Mouse (Mus musculus): Measurements from ENCODE around the gene Anxa9. TPM values are rescaled to one million over a fixed set of nuclear protein-coding genes. Genes with fewer than 3 reads are reported as not detected.

Anxa9 gene
- polyA plus RNA-seq, 1 experiment from 2014 or later, result 1.1 TPM

DNA sequence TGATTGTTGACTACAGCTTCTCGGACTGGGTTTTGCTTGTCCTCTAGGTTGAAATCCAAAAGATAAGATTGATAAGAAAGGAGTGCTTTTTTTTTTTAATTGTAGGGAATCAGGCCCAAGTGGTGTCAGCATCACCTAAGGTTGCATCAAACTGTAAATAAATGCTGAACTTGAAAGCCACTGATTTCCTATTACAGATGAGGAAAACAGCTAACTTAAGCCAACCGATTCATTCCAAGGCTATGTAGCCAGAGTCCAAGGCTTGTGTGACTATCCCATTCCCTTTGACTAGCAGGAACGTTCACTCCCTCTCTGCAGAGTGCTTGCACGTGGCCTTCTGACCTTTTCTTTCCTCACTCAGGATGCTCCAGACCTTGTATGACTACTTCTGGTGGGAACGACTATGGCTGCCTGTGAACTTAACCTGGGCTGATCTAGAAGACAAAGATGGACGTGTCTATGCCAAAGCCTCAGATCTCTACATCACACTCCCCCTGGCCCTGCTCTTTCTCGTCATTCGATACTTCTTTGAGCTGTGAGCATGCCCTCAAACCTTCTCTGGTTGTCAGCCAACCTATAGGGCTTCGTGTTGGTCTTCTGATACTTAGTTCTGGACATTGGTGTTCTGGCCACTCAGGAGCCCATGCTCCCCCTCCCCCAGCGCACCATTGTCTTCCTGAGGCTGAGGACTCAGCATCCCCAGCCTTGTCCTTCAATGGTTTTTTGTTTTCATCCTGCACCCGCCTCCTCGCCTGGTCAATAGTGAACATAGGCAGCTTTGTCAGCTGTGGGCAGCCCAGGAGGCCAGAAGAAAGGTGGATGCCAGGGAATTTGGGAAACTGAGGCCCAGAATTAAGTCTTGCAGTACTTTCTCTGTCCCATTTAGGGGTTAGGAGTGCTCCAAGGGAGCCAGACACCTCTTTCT lies 13.0 kb upstream of the Anxa9 start:
- Histone ChIP-seq H3K4me1 (peaks cover 32% of the 10 kb centered on the region), H3K4me2 (replicated peaks) (no peak overlapping the region), H3K36me3 (peaks cover 52% of the 10 kb centered on the region), H3K9ac (no peak overlapping the region), H3K9me3 (replicated peaks) (no peaks in the 10 kb centered on the region), H3K27me3 (no peaks in the 10 kb centered on the region), H3K4me3 (no peak overlapping the region), H3K27ac (no peak overlapping the region)
- ATAC-seq (ENCODE audit: low FRiP score), result no peak
- 59% methylated on average over 12 of the region's 12 CpGs for WGBS

DNA sequence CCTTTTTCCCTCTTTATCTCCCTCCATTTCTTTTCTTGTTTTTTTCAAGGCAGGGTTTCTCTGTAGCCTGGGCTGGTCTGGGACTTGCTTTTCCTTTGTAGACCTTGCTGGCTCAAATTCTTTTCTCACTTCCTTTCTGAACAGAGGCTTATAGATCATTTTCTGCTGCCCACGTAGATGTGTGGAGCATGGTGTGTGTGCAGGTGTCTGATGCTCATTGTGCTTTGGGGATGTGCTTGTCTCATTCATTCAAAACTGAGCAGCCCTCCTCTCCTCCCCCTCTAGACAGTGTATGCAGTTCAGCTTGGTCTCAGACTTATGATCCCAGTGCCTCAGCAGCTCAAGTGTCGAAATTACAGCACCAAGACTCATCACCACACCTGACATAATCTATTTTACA lies 12.1 kb upstream of the Anxa9 start:
- WGBS, result 80% methylated on average over 2 of the region's 2 CpGs
- ATAC-seq (ENCODE audit: low FRiP score), result no peak
- Histone ChIP-seq H3K4me2 (replicated peaks) (no peak overlapping the region), H3K9me3 (replicated peaks) (no peaks in the 10 kb centered on the region), H3K36me3 (peaks cover 43% of the 10 kb centered on the region), H3K27me3 (no peaks in the 10 kb centered on the region), H3K9ac (no peak overlapping the region), H3K4me3 (no peak overlapping the region), H3K4me1 (peaks cover 32% of the 10 kb centered on the region), H3K27ac (no peak overlapping the region)

DNA sequence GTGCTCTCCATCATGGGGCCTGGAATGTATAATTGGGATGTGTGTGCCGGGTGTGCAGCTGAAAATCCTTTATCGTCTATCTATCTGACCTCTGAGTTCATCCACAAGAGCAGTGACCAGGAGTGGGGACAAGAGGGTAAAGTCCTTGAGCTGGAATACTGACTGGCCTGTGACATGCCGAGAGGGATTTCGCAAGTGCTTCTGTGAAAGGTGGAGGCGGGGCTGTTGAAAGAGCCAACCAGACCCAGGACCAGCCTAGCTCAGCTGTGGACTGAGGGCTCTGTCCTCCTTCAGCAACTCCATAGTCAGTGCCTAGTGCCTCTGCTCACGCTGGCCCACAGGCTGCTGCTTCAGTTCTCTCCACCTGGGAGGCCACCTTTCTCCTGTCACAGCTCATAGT lies 11.6 kb upstream of the Anxa9 start:
- Histone ChIP-seq H3K9me3 (replicated peaks) (no peaks in the 10 kb centered on the region), H3K4me3 (no peak overlapping the region), H3K27me3 (no peaks in the 10 kb centered on the region), H3K27ac (no peak overlapping the region), H3K36me3 (peaks cover 38% of the 10 kb centered on the region), H3K4me2 (replicated peaks) (no peak overlapping the region), H3K9ac (0 out of 2 replicates have a peak overlapping the region, but pooled peaks have one; percentile 33), H3K4me1 (peaks cover 35% of the 10 kb centered on the region)
- ATAC-seq (ENCODE audit: low FRiP score), result no peak
- WGBS, result 52% methylated on average over 6 of the region's 6 CpGs

DNA sequence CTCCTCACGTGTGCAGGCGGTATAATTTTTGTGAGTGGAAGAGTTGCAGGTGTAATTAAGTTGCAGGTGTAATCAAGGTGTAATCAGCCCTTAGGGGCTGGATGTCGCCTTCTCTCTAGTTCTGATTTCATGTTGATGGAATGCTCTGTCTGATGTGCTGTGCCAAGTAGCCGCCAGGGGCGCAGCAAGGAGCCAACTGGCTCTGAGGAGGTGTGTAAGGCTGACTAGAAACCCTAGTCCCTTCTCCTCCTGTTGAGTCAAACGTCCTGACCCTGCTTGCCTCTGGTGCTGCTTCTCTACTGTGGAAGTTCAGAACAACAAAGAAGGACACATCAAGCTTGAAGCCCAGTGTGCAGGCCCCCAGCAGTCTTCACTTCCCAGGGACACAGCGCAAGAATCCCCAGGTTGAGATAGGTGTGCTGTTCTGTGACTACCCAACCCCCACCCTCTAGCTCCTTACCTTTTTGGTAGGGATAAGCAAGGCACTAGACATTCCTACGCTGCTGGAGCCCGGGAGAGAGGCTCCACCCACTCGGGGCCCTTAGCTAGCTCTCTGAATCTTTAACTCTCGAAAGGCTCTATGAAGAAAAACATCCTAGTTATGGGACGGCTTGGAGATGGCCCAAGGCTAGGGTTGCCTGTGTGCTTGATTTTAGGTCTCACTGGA lies 10.6 kb upstream of the Anxa9 start:
- Histone ChIP-seq H3K9me3 (replicated peaks) (no peaks in the 10 kb centered on the region), H3K4me1 (peaks cover 36% of the 10 kb centered on the region), H3K27me3 (no peaks in the 10 kb centered on the region), H3K27ac (no peak overlapping the region), H3K36me3 (peaks cover 28% of the 10 kb centered on the region), H3K4me3 (no peak overlapping the region), H3K9ac (peak overlapping the region; percentile 41; the same call in 1 of the 2 replicates), H3K4me2 (replicated peaks) (0 out of 2 replicates have a peak overlapping the region, but pooled peaks have one; percentile 0)
- 20% methylated on average over 12 of the region's 12 CpGs for WGBS
- no peak for ATAC-seq (ENCODE audit: low FRiP score)

DNA sequence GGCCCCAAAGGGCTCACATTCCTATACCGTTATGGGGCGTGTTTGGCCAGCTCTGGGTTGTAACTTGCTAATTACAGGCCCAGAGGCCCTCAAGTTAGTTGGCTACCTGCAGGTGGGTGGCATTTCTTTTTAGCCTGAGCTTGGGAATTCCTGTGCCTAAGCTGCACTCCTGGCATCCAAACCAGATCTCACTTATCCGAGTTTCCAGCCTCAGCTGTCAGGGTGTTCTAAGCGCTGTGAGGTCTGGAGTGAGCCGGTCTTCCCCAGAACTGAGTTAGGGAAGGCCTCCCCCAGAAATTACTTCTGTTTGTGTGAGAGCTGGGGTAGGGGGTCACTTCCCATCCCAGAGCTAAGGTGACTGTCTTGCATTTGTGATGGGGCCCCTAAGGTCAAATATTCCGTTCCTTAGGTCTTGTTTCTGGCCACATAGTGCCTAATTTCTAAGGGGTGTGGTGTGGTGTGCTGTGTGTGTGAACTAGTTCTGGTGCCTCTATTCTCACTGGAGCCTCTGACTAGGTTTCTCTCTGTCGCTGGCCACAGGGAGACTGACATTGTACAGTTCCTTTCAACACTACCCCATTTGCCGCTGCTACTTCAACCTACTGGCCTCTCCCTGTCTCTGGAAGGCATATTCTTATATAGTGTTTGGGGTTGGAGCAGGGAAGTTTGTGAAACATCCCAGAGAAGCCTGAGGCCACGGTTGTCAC lies 9.0 kb upstream of the Anxa9 start:
- Histone ChIP-seq H3K27me3 (no peaks in the 10 kb centered on the region), H3K4me3 (peak overlapping the region; percentile 92), H3K36me3 (peaks cover 12% of the 10 kb centered on the region), H3K4me1 (peaks cover 36% of the 10 kb centered on the region), H3K4me2 (replicated peaks) (peak overlapping the region; percentile 79), H3K9ac (peak overlapping the region; percentile 95), H3K9me3 (replicated peaks) (no peaks in the 10 kb centered on the region), H3K27ac (peak overlapping the region; percentile 94)
- no peak for ATAC-seq (ENCODE audit: low FRiP score)
- WGBS, result 17% methylated on average over 9 of the region's 9 CpGs

DNA sequence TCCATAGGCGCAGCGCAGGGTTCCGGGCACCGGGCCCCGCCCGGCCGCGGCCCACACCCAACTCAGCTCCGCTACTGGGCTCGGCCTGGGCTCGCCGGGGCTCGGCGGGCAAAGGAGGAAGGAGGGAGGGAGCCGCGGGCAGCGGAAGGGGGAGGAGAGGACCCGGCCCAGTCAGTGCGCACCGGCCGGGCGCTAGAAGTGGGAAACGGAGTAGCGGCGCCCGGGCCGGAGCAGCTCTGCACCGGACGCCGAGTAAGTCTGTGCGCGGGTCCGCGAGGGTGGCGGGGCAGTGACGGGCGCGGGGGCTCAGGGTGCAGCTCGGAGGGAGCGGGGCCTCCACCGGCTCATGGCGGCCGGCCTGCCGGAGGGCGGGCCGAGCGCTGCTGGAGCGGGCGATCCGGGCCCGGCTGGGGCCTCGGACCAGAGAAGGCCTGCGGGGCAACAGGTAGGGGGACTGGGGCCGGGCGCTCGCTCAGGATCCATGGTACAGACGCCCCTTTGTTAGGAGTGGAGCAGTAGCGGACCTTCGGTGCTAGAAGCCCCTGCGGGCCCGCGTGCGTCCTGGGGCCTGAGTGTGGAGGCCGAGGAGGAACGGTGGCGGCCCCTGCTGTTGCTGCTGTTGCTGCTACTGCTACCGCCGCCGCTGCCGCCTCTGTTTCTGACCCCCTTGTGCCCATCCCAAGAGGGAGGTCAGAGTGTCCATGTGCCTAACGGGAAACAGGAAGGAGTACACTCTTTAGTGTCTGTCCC lies 8.3 kb upstream of the Anxa9 start:
- ATAC-seq (ENCODE audit: low FRiP score), result peak; percentile 94
- peak overlapping the region; percentile 92 for H3K4me3 ChIP-seq

DNA sequence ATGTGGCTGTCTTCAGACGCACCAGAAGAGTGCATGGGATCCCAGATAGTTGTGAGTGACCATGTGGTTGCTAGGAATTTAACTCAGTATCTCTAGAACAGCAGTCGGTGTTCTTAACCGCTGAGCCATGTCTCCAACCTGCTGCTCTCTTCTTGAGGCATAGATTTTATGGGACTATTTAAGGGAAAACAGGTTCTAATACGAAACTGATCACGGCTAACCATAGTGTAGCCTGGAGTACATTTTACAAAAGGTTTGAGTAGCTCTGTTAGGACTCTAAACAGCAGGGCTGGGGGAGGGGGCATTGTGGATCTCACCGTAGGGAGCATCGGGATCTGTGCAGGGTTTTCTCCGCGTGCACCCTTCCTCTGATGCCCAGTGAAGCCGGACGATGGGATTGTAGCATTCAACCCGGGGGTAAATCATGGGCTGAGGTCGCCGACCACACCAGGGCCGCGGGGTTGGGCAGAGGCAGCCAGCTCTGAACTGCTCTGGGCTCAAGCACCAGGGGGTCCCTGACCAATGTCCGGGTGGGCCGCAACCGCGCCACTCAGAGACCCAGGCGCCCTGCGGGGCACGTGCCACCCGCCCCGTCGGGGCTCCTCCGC lies 7.6 kb upstream of the Anxa9 start, which contains the start of gene Cers2:
Gene Cers2 (plus strand): TSS at position 306 of the 608 bp plus-strand sequence.
- H3K4me1 ChIP-seq, result peaks cover 33% of the 10 kb centered on the region
- no peaks in the 10 kb centered on the region for H3K36me3 ChIP-seq
- peak within 1 kb of the TSS; percentile 95 for H3K9ac ChIP-seq
- H3K27ac ChIP-seq, result peak within 1 kb of the TSS; percentile 94
- ATAC-seq (ENCODE audit: low FRiP score), result no peak
- H3K4me3 ChIP-seq, result peak within 1 kb of the TSS; percentile 92
- 3% methylated on average over 27 of the region's 27 CpGs for WGBS
- no peaks in the 10 kb centered on the region for H3K9me3 ChIP-seq (replicated peaks)
- peak within 1 kb of the TSS; percentile 79 for H3K4me2 ChIP-seq (replicated peaks)
- H3K27me3 ChIP-seq, result no peaks in the 10 kb centered on the region

More for the DNA sequence above, 8.3 kb upstream of the Anxa9 start:
- Histone ChIP-seq H3K36me3 (peaks cover 5% of the 10 kb centered on the region), H3K9ac (peak overlapping the region; percentile 95), H3K9me3 (replicated peaks) (no peaks in the 10 kb centered on the region), H3K27me3 (no peaks in the 10 kb centered on the region), H3K4me2 (replicated peaks) (peak overlapping the region; percentile 79), H3K4me1 (peaks cover 36% of the 10 kb centered on the region), H3K27ac (peak overlapping the region; percentile 94)
- under 1% methylated on average over 68 of the region's 71 CpGs for WGBS

DNA sequence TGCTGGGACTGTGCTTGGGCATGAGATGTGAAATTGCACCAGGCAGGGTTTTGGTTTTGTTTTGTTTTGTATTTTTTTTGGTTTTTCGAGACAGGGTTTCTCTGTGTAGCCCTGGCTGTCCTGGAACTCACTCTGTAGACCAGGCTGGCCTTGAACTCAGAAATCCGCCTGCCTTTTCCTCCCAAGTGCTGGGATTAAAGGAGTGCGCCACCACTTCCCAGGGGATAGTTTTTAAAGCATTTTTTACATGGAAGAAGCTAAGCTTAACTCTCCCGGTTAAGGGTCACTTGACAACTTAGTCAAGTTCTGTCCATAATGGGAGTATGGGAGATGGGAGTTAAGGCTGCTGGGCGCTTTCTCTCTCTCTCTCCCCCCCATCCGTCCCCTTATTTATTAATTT lies 7.1 kb upstream of the Anxa9 start:
- Histone ChIP-seq H3K4me1 (peaks cover 30% of the 10 kb centered on the region), H3K4me3 (no peak overlapping the region; the same call in 1 of the 2 replicates), H3K27ac (no peak overlapping the region; the same call in 1 of the 2 replicates), H3K4me2 (replicated peaks) (peak overlapping the region; percentile 79), H3K36me3 (no peaks in the 10 kb centered on the region), H3K9ac (no peak overlapping the region), H3K9me3 (replicated peaks) (no peaks in the 10 kb centered on the region), H3K27me3 (no peaks in the 10 kb centered on the region)
- no peak for ATAC-seq (ENCODE audit: low FRiP score)
- 63% methylated on average over 6 of the region's 6 CpGs for WGBS

DNA sequence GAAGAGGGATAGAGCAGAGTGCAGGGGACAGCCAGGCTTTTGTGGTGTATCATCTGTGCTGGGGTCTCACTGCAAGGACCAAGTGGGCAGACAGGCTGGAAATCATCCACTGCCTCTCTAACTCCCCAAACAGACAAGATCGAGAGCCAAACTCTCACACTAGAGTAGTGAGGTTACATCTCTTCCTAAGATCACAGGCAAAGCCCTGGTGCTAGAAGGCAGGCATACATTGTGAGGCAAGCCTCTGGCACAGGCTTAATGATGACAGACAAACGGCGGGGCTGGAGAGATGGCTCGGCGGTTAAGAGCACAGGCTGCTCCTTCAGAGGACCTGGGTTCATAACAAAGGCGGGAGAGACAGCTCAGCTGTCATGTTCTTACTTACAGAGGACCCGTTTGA lies 6.5 kb upstream of the Anxa9 start:
- no peak overlapping the region for H3K27ac ChIP-seq
- H3K4me3 ChIP-seq, result no peak overlapping the region
- no peak for ATAC-seq (ENCODE audit: low FRiP score)
- H3K36me3 ChIP-seq, result no peaks in the 10 kb centered on the region
- 40% methylated on average over 7 of the region's 7 CpGs for WGBS
- H3K4me2 ChIP-seq (replicated peaks), result no peak overlapping the region
- H3K9me3 ChIP-seq (replicated peaks), result no peaks in the 10 kb centered on the region
- H3K4me1 ChIP-seq, result peaks cover 26% of the 10 kb centered on the region
- H3K9ac ChIP-seq, result no peak overlapping the region
- no peaks in the 10 kb centered on the region for H3K27me3 ChIP-seq

DNA sequence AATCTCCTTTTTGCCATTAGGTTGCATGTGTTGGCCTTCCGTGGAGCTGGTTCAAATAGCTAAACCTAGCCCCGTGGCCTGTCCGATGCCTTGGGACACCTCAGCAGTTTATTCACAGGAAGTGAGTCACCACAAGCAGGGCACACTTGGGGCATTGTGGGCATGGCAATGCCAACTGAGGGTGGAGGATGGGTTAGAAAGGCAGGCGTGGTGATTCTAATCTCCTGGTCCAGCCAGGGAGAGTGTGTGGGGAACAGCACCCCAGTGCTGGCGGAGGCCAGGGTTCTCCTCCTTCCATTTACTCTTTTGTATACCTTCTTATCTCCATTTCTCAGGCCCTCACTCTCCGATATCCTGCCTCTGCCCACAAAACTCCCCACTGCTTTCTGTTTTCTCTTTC lies 5.6 kb upstream of the Anxa9 start:
- no peaks in the 10 kb centered on the region for H3K9me3 ChIP-seq (replicated peaks)
- H3K36me3 ChIP-seq, result no peaks in the 10 kb centered on the region

More for the DNA sequence above, 5.6 kb upstream of the Anxa9 start:
- 82% methylated on average over 6 of the region's 6 CpGs for WGBS
- Histone ChIP-seq H3K4me3 (no peak overlapping the region), H3K9ac (no peak overlapping the region), H3K27me3 (no peaks in the 10 kb centered on the region), H3K4me2 (replicated peaks) (no peak overlapping the region), H3K4me1 (peaks cover 22% of the 10 kb centered on the region), H3K27ac (no peak overlapping the region)
- ATAC-seq (ENCODE audit: low FRiP score), result no peak

Measured in hindbrain, embryonic 12.5 days (tissue).